Mouse (Mus musculus) megakaryocyte-erythroid progenitor cell, adult 5-6 weeks (primary cell): ENCODE measurements at regions not wholly inside any gene's neighbourhood (a gene's known extent, or its start where the extent isn't known, plus 50 kb on each side); places are given as distances from the start of the nearest gene placed in this dataset.

Experiments used
- ATAC-seq: replicated peaks from 2 replicates; pipeline ENCODE4 v1.8.0; 2016; ENCODE audit warnings: mild to moderate bottlenecking, inconsistent platforms; ENCODE audit not compliant: severe bottlenecking, poor library complexity, low FRiP score, low TSS enrichment

DNA sequence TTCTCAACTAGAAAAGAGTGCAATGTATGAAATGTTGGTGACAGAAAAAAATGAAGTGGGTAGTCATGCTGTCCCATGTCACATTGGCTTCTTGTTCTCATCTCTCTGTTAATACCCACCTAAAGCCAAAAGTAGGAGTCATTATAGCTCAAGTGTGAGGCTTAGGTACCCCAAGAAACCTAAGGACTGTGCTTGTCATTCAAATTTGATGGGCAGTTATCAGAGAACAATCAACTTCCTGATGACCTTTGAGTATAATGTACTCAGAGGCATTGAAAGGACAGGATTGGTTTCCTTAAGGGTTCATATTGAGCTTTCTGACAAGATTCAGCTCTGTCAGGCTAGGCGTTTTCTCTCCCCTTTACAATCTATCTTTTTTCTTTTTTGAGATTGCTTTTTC, 231.8 kb upstream of the Atp2b1 start:
- no peak for ATAC-seq

DNA sequence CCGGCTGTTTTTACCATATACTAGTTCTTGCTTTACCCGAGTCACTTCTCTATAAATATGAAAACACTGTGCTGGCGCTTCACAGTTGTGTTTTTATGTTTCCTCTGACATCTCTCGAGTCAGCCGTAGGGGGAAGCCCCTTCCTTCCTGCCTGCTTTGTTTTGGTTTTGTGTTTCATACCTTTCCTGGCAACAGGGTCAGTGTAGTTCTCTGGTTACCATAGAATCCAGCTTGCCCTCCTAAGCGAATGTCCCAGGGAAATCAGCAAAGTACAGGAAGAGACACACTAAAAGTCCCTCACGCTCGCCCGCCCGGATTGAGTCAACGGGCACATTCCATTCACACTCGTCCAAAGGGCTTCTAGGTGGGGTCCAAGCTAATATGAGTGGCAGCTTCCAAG, 230.0 kb upstream of the Atp2b1 start:
- ATAC-seq, result 0 out of 2 replicates have a peak, but pooled peaks have one; percentile 41

DNA sequence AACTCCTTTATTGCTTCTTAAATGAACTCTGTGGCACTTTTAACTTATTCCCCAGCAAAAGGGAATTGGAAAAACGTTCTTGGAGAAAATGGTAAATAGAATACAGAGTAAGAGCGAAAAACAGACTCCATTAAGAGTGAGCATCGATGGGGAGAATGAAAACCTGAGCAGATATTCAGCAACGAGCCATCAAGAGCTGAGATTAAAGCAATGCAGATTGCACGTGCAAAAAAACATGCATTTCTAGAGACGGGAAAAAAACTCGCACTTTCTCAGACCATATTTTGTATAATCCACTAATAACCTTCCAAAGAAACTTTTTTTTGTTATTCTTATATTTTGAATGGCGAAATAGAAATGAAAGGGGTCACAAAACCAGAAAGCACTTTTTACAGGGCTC, 229.5 kb upstream of the Atp2b1 start:
- no peak for ATAC-seq

DNA sequence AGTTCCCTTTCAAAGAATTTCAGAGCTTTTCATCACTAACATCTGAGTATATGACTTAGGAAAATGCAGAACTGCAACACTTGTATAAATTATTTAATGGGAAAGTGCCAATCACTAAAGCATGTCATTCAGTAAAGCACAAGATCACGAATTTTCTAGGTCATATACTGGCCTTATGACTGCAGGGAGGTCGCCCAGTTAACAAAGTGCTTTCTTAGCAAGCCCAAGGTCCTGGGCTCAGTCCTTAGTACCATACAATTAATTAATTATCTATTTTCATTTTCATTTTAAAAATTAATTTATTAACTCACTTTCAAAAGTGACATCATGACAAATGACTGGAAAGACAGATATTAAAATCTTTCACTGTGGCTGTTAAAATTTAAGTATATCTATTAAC, 228.5 kb upstream of the Atp2b1 start:
- no peak for ATAC-seq

DNA sequence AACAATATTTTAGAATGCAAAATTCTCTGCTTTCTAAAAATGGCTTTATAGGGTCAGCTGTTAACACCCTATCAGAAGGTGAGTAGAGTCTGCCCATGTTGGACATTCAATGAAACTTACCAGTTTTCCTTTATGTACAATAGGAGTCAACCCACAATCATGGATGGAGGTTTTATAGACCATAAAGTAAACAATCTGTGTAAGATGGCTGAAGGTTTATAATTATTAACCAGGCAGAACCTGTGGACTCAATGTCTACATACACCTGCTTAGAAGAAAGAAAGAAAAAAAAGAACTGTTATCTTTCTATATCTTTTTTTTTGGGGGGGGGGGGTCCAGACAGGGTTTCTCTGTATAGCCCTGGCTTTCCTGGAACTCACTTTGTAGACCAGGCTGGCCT, 227.8 kb upstream of the Atp2b1 start:
- ATAC-seq, result no peak

DNA sequence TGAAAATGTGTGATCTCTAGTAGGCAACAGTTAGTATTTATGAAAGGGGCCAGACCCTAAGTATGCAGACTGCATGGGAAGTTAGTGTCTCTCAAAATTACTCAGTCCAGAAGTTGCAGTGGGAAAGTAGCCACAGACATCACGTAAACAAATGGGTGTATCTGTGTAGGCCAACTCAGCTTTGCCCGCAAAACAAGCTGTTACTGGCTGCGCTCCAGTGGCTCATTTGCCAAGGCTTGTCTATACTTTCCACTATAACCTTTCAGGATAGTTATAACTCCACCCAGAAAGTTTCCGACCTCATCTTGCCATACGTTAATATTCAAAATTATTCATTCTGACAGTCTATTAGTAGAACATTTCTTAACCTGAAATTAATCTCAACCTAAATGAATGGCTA, 222.4 kb upstream of the Atp2b1 start:
- no peak for ATAC-seq

DNA sequence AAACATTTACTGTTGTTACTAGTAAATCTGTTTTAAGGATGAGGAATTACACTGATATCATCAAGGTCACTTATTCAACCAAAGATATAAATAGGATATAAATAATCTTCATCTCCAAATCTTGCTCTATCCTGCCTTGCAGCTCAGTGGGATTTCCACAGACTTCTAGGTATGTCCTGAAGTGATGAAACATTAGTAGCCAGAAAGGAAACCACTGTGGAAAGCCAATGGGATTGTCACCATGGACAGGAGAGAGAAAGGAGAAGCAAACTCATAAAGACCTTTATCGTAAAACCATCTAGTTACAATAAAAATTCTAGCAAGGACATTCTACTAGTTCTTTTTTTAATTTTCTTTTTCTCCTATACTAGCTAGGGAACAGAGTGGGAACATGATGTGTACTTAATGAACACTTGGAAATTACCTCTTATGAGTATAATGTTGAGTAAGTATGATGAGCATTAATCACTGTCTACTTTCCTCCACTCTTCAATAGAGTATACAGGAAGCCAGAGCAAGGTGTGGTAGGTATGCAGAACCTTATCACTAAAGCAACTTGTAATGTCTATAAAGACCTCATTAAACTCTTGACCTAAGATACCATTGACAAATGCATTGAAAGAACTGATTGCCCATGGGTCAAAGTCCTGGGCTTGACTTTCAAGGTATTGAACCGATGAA, 219.4 kb upstream of the Atp2b1 start:
- ATAC-seq, result no peak

DNA sequence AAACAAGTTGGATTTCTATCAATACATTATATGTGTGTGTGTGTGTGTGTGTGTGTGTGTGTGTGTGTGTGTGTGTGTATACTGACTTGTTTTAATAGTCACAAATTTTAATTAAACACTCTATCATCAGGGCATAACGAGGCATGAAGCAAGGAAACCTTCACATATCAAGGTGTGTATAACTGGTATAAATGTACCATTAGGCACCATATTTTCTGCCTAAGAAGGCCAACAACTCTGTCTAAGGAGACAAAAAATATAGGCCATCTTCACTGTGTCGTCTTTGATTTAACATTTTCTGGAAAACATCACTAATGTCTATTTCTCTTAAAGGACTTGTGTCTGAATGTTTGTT, 218.9 kb upstream of the Atp2b1 start:
- no peak for ATAC-seq

DNA sequence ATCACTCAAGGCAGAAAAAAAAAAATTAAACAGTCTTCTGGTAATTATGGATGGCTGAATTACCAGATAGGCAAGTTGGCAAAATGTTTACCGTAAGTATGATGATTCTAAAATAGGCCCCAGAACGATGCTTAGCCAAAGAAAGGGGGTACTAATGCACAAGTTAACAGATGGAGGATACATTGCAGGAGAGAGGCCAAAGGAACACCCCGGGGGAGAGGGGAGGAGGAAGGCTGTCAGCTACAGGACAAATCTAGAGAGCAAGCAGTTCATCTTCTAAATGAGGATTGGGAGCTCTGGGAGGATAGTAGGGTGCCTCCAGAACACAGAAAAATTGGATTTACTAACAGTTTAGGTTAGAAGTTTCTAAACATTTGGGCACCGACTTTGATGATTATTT, 216.3 kb upstream of the Atp2b1 start:
- ATAC-seq, result no peak

DNA sequence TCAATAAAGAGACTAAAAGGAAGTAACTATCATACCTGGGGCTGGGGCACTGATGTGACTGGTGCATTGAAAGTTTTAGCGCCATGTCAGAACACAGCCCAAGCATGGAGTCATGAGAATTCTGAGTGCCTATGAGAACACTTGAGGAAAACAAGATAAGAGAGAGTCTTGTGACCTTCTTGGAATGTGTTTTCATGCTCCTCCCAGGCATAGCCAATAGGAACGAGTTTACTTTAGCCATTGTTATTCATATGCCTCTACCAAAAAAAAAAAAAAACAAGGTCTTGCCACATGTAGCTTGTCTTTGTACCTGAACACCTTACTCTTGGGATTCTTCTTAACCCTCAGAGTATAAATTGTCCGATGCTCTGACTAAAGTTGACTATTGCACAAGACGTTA, 214.6 kb upstream of the Atp2b1 start:
- no peak for ATAC-seq

DNA sequence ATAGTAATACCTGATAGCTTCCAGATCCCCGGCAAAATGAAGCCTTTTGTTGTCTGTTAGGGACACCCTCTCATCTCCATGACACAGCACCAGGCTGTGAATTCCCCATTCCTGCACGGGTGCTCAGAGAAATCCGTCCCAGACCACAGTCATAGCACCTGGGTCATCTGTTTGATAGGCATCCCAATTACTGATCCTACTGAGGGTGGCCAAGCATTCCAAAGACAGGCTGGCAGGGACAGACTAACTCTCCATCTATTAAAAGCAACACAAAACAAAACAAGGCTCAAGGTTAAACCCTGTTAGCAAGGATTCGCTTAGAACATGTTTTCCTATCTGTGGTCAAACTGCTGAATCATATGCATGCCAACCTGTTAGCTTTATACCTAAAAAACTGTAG, 213.8 kb upstream of the Atp2b1 start:
- no peak for ATAC-seq

DNA sequence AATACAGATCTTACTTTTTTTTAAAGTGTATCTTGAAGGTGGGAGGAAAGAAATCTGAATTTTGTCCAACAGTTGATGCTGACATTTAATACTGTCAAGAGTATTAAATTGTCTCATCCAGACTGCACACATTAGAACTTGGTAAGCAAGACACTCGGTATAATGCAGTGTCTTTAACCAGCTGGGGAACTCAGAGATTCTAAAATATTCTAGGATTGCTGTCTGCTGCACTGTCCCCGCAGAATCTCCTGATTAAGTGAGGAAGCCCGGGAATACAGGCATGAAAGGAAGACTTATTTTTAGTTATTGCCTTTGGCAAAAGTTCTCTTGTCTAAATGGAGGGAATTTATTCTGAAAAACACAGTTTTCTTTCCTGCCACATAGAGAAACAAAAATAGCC, 212.9 kb upstream of the Atp2b1 start:
- no peak for ATAC-seq

DNA sequence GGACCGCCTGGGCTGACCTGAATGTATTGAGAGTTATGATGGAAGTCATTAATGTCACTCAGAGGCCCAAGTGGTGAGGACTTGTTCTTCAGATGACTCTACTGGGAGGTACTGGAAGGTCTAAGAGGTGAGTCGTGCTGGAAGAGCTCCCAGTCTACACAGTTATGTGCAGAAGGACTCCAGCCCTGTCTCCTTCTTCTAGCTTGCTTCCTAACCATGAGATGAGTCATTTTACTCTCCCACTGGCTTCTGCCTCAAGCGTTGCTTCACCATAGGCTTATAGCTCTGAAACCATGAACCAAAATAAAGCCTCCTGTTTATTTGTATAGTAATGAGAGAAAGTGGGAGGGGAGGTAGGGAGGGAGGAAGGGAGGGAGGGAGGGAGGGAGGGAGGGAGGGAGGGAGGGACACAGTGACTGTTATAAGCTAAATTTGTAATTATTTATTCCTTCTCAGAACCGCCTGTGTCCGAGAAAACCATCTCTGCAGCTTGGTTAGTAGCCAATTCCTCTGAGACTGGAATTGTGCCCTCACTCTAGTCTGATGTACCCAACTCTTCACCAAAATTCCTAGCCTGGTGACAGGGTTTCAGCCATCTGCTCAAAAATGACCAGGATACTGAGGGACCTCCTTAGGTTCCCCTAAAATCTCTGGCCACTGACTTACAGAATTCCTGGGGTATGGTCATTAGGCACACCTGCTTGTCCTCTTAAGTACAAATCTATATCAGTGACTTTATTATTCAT, 211.6 kb upstream of the Atp2b1 start:
- ATAC-seq, result no peak

DNA sequence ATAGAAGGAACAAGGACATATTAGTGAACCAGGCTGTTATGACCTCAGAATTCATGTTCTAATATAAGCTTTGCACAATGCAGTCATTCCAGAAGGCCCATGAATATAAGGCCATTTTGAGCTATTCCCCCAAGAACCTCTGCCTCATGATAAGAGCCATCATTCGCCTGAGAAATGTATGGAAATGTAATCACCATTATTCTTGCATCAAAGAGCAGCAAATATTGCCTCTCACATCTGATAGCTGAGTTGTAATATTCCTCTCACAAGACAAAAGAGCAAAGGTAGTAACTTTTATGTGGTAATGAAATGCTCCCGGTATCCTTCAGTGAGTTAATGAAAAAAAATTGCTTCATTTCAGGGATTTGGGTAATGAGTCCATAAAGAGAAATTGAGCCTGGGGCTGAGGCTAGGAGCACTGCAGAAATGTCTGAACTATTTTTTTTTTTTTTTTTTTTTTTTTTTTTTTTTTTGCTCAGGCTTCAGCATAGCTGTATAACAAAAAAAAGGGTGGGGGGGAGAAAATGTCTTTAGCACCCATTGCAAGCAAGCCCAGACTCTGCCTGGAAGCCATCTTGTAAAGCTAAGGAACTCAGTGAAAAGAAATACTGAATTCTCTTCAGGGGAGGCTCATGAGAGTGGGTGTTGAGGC, 210.4 kb upstream of the Atp2b1 start:
- no peak for ATAC-seq

DNA sequence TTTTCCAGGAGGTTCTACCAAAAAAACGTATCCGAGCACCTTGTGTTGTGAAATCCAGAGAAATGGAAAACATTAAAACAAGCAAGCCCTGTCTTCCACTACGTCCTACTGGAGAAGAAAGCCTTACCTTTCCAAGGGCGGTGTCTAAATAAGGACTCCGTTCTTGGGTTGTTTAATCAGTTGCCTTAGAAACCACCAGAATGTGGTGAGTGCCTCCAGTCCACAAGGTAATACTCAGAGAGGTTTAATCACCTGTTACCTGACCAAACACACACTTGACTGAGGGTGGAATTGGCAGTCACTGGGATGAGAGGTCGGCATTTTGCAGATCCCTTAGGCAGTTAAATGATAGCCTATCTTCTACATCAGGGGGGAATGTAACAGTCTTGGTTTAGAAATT, 209.6 kb upstream of the Atp2b1 start:
- ATAC-seq, result no peak

DNA sequence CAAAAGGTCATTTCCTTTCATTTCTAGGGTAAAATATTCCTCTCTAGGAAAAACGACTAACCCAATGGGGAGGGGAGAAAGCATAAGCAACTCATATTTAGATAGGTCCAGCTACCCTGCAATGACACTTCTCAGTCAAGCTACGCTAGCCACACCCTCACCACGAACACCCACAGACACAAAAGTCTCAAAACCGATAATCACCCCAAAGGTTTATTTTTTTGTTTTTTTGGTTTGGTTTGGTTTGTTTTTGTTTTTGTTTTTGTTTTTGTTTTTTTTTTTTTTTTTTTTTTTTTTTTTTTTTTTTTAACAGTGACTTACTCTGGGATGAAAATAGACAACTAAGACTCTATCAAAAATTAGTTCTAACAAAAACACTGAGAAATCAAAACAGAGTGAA, 196.3 kb upstream of the Atp2b1 start:
- no peak for ATAC-seq

DNA sequence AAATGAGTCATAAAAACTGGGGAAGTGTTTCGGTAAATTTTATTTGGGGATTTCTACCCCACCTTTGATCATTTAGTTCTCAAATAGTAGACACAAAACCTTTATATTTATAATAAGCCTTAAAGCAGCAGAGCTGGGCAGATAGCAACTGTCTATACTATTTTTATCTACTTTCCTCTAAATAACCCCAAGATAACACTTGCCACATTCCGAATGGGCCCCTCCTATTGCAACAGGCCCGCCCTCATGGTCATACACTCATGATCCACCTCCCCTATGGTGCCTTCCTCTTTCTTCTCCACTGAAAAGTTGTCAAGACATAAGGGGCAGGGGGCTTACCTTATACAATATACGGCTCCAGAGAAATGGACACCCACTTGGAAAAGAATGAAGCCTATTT, 195.5 kb upstream of the Atp2b1 start:
- peak; percentile 63; the same call in 1 of the 2 replicates for ATAC-seq

DNA sequence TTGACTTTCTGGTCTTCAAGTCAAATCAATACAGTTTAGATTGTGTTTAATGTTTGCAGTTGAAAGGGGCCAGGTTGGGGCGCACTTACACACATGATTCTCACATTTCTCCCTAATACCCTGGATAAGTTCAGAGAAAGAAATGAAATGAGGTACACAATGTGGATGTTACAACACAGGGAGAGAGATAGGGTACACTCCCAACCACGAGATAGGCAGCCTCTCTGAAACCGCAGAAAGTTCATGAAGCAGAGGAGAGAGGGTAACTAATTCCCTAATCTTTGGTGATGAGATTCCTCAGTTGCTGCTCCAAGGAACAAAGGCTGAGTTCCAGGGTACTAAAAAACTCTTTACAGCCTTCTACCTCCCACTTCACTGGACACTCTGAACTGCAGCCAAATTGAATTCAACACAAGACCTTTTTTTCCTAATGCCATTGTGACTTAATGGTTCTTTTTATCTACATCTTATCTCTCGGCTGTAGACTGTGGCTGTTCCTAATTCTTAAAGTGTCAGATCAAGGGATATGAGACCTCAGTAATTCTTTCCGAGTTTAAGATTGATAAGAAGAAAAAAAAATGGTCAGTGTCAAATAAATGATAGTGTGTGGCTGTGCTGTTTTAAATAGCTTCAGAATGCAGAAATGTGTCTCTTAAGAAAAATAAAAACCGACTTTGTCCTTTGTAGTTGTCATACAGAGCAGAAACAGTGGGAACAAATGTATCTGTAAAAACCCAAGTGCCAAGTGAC, 193.8 kb upstream of the Atp2b1 start:
- ATAC-seq, result peak; percentile 64; the same call in 1 of the 2 replicates

DNA sequence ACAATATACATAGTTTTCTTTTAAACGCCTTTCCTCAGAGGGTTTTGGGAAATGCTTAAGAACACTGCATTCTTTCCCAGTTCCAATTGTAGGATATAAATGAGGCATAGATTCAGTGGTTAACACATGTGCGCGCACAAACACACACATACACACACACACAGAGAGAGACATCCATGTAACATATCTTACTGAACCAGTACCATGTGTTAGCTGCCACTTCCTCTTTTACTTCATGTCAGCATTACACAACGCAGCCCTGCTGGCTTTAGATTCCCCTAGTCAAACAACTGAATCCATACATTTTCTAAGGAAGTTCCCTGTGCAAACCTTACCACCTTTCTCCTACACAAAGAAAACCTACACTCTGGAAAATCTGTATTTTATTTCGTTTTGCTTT, 189.1 kb upstream of the Atp2b1 start:
- no peak for ATAC-seq

DNA sequence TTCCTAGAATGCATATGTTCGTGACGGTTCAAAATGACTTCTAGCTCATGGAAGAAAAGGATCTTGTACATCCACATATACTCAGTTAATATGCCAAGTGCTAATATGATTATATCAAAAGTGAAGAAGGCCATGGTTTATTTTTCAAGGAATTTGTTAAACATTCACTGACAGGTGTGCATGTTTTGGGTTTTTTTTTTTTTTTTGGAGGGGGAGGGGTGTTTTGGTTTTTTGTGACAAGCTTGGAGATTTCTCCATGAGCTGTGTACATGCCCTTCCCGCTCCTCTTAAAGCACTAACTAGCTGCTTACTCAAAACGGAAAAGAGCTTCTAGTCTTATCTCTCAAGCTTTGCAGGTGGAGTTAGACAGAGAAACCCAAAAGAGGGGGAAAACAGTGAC, 187.1 kb upstream of the Atp2b1 start:
- no peak for ATAC-seq
